Mouse (Mus musculus) urinary bladder, adult 2 months (tissue): ENCODE results near the gene Wdr78. TPM values are rescaled to one million over a fixed set of nuclear protein-coding genes. Genes with fewer than 3 reads are reported as not detected.

Source experiments
- DNase-seq: peaks from one replicate; pipeline ENCODE4 v3.0.0; 2022; ENCODE audit warnings: low spot score
- polyA plus RNA-seq: library from polyadenylated mRNA; depleted of rRNA; stranded (reverse); fragments of >200 nt; gene quantifications from 2 replicates; pipeline ENCODE4 v1.2.3, GENCODE M21; 2012; rRNA removed

The Wdr78 gene
- polyA plus RNA-seq = 2.3 and 2.9 TPM in 2 replicates

- peak; percentile 97 for DNase-seq
These were observed at the start of gene Wdr78, which contains the start of gene Mier1 for GRCm38 (mm10) chr4:103114184-103115111. TSS of gene Wdr78 (minus strand) at chr4:103114555. TSS of gene Mier1 (plus strand) at chr4:103114390.

- no peak for DNase-seq
These were observed 44.4 kb upstream of the Wdr78 start for GRCm38 (mm10) chr4:103158781-103159180.

GRCm38 (mm10) chr4:103151946-103152345 is 37.6 kb upstream of the Wdr78 start:
- no peak for DNase-seq

GRCm38 (mm10) chr4:103146339-103146738 is 32.0 kb upstream of the Wdr78 start:
- DNase-seq = peak; percentile 52

- no peak for DNase-seq
These were observed 22.6 kb upstream of the Wdr78 start for GRCm38 (mm10) chr4:103136946-103137345.

GRCm38 (mm10) chr4:103126533-103126932 is 12.2 kb upstream of the Wdr78 start:
- DNase-seq = no peak

GRCm38 (mm10) chr4:103123606-103124005 is 9.3 kb upstream of the Wdr78 start:
- no peak for DNase-seq

- DNase-seq = no peak
These were observed 8.7 kb upstream of the Wdr78 start for GRCm38 (mm10) chr4:103123086-103123485.

GRCm38 (mm10) chr4:103120874-103121389 is 6.6 kb upstream of the Wdr78 start:
- no peak for DNase-seq

- DNase-seq = no peak
These were observed 6.0 kb upstream of the Wdr78 start for GRCm38 (mm10) chr4:103120395-103120794.

- no peak for DNase-seq
These were observed 5.7 kb upstream of the Wdr78 start for GRCm38 (mm10) chr4:103120028-103120384.

GRCm38 (mm10) chr4:103119229-103120027 is 5.1 kb upstream of the Wdr78 start:
- peak; percentile 86 for DNase-seq

- DNase-seq = no peak
These were observed 4.5 kb upstream of the Wdr78 start for GRCm38 (mm10) chr4:103118888-103119228.

GRCm38 (mm10) chr4:103113402-103113801 is 953 bp downstream of the Wdr78 start:
- no peak for DNase-seq

GRCm38 (mm10) chr4:103112651-103113050 is 1.7 kb downstream of the Wdr78 start:
- DNase-seq = no peak

- no peak for DNase-seq
These were observed 15.8 kb downstream of the Wdr78 start for GRCm38 (mm10) chr4:103098532-103098931.

- DNase-seq = no peak
These were observed 18.4 kb downstream of the Wdr78 start for GRCm38 (mm10) chr4:103095921-103096320.

GRCm38 (mm10) chr4:103085237-103085636 is 29.1 kb downstream of the Wdr78 start:
- no peak for DNase-seq

GRCm38 (mm10) chr4:103070631-103071030 is 43.7 kb downstream of the Wdr78 start:
- no peak for DNase-seq

- DNase-seq = no peak
These were observed 46.3 kb downstream of the Wdr78 start for GRCm38 (mm10) chr4:103067906-103068655.

GRCm38 (mm10) chr4:103064976-103065375 is 49.4 kb downstream of the Wdr78 start:
- DNase-seq = no peak

GRCm38 (mm10) chr4:103064421-103064820 is 49.9 kb downstream of the Wdr78 start:
- no peak for DNase-seq
